Mouse (Mus musculus): ENCODE measurements at regions not wholly inside any gene's neighbourhood (a gene's known extent, or its start where the extent isn't known, plus 50 kb on each side); places are given as distances from the start of the nearest gene placed in this dataset.

DNA sequence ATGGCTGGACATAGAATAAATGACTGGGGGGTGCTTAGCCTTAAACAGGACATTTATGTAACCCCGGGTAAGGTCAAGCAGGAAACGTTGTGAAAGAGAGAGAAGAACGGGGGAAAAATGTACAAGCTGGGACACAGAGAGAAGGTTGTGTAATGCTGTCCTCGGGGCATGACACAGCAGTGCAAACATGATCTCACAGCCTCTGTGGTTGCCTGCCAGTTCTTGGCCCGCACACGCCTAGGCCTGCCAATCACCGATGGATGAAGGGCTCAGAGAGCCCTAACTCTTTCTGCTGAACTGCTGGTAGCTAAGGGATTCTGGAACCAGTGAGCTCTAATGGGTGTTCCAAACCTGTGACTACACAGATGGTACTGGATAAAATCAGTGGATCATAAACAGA is 96.5 kb upstream of the Btg3 start:
- TF ChIP-seq CTCF (IDR thresholded peaks at IDR 0.05; ENCODE audit: low read depth, low read length), result no peak
- no peak for TF ChIP-seq POLR2A (IDR thresholded peaks at IDR 0.05; ENCODE audit: borderline replicate concordance, low read depth, low read length)
